Mouse (Mus musculus) monocyte, adult 5-6 weeks (primary cell): Measurements from ENCODE around the gene Hoxb5. TPM values are rescaled to one million over a fixed set of nuclear protein-coding genes. Genes with fewer than 3 reads are reported as not detected.

ENCODE experiments used
- ATAC-seq: fragments of 153-309, 156-312 bp; replicated peaks from 2 replicates; pipeline ENCODE4 v1.8.0; 2017; ENCODE audit warnings: mild to moderate bottlenecking; ENCODE audit not compliant: low TSS enrichment, insufficient number of reproducible peaks, severe bottlenecking, poor library complexity, low FRiP score
- total RNA-seq: library from RNA; stranded (forward); fragments of 200-1000, 200-491, 200-594 nt; gene quantifications from 3 replicates; pipeline ENCODE4 v1.2.3, GENCODE M21; 2017

The Hoxb5 gene
- total RNA-seq, 1 experiment from 2014 or later, result not detected

- ATAC-seq, result no peak
These were observed 17.1 kb upstream of the Hoxb5 start, which contains the start of gene Hoxb7 for GRCm38 (mm10) chr11:96285771-96286738. Gene Hoxb7, plus strand, starts transcription at chr11:96286623.

GRCm38 (mm10) chr11:96286739-96287385 is 16.3 kb upstream of the Hoxb5 start:
- no peak for ATAC-seq

- no peak for ATAC-seq
These were observed 15.7 kb upstream of the Hoxb5 start for GRCm38 (mm10) chr11:96287411-96287810.

DNA sequence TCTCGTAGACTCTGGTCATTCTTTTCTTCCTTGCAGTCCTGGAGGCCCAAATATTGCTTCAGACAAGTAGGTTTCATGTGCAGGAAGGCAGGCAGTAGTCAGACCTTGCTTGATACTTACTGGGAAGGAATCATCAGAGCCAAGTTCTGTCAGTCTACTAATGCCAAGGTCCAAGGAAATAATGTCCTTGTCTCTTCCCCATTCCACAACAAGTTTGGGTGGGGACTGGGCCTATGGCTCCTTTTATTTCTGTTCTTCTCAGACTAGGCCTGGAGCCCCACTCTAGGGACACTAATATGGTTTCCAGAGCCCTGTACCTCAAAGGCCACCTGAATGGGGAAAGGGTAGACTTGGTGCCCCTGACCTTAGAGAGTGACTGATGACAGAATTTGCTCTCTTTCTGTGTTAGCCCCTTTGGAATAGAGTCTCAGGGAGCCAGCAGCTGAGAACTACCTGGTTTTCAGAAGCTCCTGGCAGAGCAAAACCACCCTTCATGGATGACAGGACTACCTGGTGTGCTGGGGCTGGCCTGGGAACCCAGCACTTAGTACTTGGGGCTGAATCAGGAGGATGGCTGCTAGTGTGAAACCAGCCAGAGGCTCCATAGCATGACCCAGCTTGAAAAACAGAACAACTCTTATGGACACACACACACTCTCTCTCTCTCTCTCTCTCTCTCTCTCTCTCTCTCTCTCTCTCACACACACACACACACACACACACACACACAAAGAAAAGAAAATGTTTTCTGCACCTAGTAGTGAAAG is 14.5 kb upstream of the Hoxb5 start:
- ATAC-seq, result no peak

DNA sequence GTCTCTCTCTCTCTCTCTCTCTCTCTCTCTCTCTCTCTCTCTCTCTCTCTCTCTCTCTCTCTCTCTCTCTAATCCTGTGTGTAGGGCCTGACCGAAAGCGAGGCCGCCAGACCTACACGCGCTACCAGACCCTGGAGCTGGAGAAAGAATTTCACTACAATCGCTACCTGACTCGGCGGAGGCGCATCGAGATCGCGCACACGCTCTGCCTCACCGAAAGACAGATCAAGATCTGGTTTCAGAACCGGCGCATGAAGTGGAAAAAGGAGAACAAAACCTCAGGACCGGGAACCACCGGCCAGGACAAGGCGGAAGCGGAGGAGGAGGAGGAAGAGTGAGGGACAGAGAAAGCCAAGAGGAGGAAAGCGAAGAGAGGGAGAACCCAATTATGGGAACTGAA is 13.8 kb upstream of the Hoxb5 start:
- ATAC-seq, result no peak

DNA sequence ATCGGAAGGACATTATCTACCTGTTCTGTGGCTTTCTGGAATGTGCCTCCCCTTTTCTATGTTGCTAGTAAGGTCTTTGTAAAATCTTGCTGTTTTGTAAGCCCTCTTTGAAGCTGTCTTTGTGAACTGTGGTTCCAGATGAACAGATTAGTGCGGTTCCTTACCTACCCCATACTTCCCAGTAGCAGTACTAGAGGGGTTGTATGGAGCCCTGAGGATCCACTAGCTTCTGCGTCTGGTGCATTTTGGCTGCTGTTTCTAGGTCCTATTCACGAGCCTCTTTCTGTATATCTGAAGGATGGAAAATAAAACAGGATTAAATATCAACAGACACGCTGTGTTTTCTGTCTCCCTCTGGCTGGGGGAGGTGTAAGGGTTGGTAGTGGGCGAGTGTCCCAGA is 13.3 kb upstream of the Hoxb5 start:
- ATAC-seq, result no peak

DNA sequence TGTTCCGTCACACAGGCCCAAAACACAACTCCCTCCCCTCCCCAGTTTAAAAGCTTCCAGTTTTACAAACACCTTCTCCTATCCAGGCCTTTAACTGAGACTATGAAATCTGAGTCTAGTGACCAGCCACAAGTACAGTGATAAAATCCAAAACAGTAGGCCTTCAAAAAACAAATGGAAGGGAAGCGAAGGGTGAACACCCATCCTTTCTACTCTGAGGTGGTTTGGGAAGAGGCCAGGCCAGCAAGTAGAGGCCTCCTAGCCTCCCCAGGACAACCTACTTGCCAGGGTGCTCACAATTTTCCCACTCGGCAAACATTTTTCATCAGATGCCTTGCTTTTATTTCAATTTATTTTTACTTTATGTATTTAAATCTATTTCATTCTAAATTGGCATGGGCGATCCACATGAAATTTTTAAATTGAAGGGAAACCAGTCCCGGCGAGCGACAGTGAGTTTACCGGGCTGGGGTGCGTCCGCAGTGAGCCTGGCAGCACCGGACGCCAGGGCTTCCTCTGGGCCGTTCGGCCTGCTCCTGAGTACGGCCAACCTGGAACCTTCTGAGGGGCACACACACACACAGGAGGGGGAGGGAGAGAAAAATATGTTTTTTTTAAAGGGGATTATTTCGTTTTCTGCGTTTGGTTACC is 12.3 kb upstream of the Hoxb5 start:
- no peak for ATAC-seq

GRCm38 (mm10) chr11:96291681-96292564 is 11.2 kb upstream of the Hoxb5 start, which contains the start of gene Hoxb6:
Gene Hoxb6, plus strand, starts transcription at chr11:96292476.
- ATAC-seq, result no peak

DNA sequence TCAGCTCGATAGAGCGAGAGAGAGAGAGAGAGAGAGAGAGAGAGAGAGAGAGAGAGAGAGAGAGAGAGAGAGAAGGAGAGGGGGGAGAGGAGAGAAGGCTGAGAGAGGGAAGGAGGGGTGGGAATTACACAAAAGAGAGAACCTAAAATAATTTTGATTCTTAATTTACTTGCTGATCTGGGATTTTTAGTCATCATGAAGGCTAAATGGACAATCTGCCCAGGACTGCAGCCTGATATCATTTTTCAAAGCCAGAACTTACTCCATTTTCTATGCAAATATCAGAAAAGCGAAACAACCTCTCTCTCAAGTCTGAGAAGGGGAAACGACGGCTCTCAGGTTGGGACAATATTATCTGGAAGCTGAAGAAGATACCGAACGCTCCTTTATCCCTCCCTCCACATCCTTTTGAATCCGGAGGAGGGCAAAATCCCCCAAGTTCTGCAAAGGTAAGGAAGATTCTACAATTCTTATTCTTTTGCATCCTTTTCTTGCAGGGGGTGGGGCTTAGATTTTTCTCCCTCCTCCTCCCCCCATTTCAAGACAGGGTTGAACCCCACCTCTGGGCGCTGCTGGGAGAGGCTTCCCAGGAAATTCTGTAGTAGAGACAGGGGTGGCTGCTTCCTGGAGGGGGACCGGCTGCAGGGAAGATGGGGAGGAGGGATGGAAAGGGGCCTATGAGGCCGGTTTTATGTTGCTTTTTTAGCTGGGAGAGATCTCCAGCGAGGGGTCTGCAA is 10.4 kb upstream of the Hoxb5 start:
- no peak for ATAC-seq

GRCm38 (mm10) chr11:96293302-96293921 is 9.7 kb upstream of the Hoxb5 start:
- ATAC-seq, result no peak

DNA sequence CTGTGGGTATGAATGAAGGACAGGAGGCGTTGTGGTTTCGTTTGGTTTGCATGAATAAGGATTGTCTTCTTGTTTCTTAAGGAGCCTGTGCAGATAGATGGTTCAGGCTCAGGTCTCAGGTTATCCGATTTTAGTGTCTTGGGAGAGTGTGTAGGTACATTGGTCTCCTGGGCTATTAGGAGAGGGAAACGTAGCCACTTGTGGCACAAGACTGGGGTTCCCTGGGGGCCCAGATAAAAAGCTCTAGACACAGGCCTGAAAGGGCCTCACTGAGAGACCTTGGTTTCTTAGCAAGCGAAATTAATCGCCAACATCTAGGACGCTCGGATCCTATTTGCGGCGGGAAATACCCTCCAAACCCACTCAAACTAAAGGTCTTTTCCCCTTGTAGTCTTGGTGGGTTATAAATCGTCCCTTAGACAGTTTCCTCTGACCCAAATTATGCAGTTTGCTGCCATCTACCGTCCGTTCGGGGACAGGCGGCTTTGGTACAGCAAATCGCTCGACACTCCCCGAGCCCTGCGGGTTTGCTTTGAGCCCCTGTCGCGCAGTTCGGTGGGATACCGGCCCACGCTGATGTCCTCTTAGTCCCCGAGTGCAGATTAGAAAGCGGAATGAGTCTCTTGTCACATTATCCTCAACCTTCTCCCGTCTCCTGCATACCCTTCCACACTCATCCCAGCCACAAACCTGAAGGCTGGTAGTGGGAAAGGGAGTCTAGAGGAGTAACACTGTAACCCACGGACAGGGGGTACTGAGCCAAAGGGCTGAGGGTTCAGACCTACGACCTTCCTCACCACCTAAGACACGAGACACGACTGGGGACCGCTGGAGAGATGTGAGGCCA is 8.7 kb upstream of the Hoxb5 start:
- peak; percentile 88 for ATAC-seq

DNA sequence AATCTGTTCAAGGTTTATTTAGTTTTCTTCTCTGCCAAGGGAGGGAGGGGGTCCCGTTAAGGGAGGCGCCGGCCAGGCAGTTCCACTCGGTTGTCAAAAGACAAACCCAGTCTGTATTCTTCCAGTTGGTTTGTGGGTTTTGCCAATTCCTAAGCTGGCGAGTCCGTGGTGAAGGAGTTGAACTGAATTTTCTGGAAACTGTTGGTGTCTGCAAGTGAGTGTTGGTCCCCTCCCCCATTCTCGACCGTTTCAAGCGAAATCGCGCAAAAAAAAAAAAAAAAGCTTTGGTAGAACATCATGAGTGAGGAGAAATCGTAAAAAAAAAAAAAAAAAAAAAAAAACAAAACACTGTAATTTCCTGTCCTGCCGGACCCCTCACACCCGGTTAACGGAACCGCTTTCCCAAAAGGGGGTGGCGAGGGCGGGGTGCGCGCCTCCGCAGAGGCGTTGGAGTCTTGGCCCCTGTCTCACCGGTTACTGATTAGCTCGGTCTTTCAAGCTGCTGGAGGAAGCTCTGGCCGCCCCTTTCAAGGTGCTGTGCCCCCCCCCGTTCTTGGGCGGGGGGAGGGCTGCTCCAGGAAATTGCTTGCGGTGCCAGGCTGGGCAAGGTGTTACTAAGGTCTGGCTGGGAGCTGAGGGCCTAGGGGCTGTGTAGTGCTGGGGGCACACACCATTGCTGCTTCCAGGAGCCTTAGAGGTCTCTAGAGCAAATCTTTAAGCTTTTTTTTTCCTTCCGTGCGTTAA is 7.9 kb upstream of the Hoxb5 start:
- ATAC-seq, result no peak

GRCm38 (mm10) chr11:96296997-96297396 is 6.1 kb upstream of the Hoxb5 start:
- ATAC-seq, result no peak

- ATAC-seq, result no peak
These were observed 5.7 kb upstream of the Hoxb5 start for GRCm38 (mm10) chr11:96297428-96297827.

- ATAC-seq, result no peak
These were observed 5.0 kb upstream of the Hoxb5 start for GRCm38 (mm10) chr11:96297968-96298635.
